Mouse (Mus musculus) heart, adult 8-10 months (tissue): ENCODE measurements around the gene Ccl7. TPM values are rescaled to one million over a fixed set of nuclear protein-coding genes. Genes with fewer than 3 reads are reported as not detected.

Experiments used
- DNase-seq: peaks from one replicate; pipeline ENCODE4 v3.0.0; 2022; ENCODE audit warnings: low spot score
- total RNA-seq, 4 experiments: library from RNA; stranded (reverse); gene quantifications; 2 replicates each; pipeline ENCODE4 v1.2.4; 2022

Gene Ccl7
- 1 to 10 TPM in 2 of 4 experiments, under 1 TPM in 1, not detected in 1; 0.57 to 1.3 (median 1.1) TPM for total RNA-seq

- DNase-seq, result peak; percentile 53
Observed at GRCm38 (mm10) chr11:82045471-82045870, at the start of gene Ccl7. Ccl7 (plus strand) TSS chr11:82045712.

GRCm38 (mm10) chr11:81996172-81996841, 49.2 kb upstream of the Ccl7 start:
- DNase-seq, result peak; percentile 79

GRCm38 (mm10) chr11:81997085-81997484, 48.4 kb upstream of the Ccl7 start:
- no peak for DNase-seq

GRCm38 (mm10) chr11:81998646-81999045, 46.9 kb upstream of the Ccl7 start:
- DNase-seq, result no peak

- no peak for DNase-seq
Observed at GRCm38 (mm10) chr11:81999469-81999868, 46.0 kb upstream of the Ccl7 start.

GRCm38 (mm10) chr11:82000581-82000980, 44.9 kb upstream of the Ccl7 start:
- DNase-seq, result no peak

- peak; percentile 32 for DNase-seq
Observed at GRCm38 (mm10) chr11:82004810-82005209, 40.7 kb upstream of the Ccl7 start.

GRCm38 (mm10) chr11:82006796-82007423, 38.6 kb upstream of the Ccl7 start:
- DNase-seq, result peak; percentile 87

- DNase-seq, result no peak
Observed at GRCm38 (mm10) chr11:82010115-82010514, 35.4 kb upstream of the Ccl7 start.

- peak; percentile 69 for DNase-seq
Observed at GRCm38 (mm10) chr11:82011411-82012193, 33.9 kb upstream of the Ccl7 start.

- DNase-seq, result no peak
Observed at GRCm38 (mm10) chr11:82013756-82014155, 31.8 kb upstream of the Ccl7 start.

- DNase-seq, result no peak
Observed at GRCm38 (mm10) chr11:82015066-82015465, 30.4 kb upstream of the Ccl7 start.

- no peak for DNase-seq
Observed at GRCm38 (mm10) chr11:82016181-82016780, 29.2 kb upstream of the Ccl7 start.

GRCm38 (mm10) chr11:82019389-82019788, 26.1 kb upstream of the Ccl7 start:
- no peak for DNase-seq

- no peak for DNase-seq
Observed at GRCm38 (mm10) chr11:82019793-82020192, 25.7 kb upstream of the Ccl7 start.

- no peak for DNase-seq
Observed at GRCm38 (mm10) chr11:82021406-82021805, 24.1 kb upstream of the Ccl7 start.

- no peak for DNase-seq
Observed at GRCm38 (mm10) chr11:82022504-82023056, 22.9 kb upstream of the Ccl7 start.

GRCm38 (mm10) chr11:82023769-82024168, 21.7 kb upstream of the Ccl7 start:
- DNase-seq, result no peak

- no peak for DNase-seq
Observed at GRCm38 (mm10) chr11:82030171-82030570, 15.3 kb upstream of the Ccl7 start.

GRCm38 (mm10) chr11:82032136-82032535, 13.4 kb upstream of the Ccl7 start:
- DNase-seq, result no peak

- peak; percentile 88 for DNase-seq
Observed at GRCm38 (mm10) chr11:82032678-82033344, 12.7 kb upstream of the Ccl7 start.
